In genomic region chr6:88522606-88523005, GRCm38 (mm10) we compare ENCODE assay signal across 21 mouse cellular contexts. TPM values are rescaled to one million over a fixed set of nuclear protein-coding genes. Genes with fewer than 3 reads are reported as not detected.
DNase-seq lines count a peak whose midpoint lies in the region; ATAC-seq and TF ChIP-seq lines count a peak whose summit lies in the region.
"Had no signal": no experiment of that assay in that cellular context is flagged by ENCODE, and none has a peak within 500 bp of the region (broad histone marks: within the 10 kb centered on the region; RNA-seq: fewer than 3 reads in every experiment).

No protein-coding gene starts in this region.

- no peaks in the 10 kb centered on the region for H3K36me3 ChIP-seq in heart, embryonic 10.5 days
- no peaks in the 10 kb centered on the region for H3K36me3 ChIP-seq in heart, embryonic 12.5 days
- no peaks in the 10 kb centered on the region for H3K36me3 ChIP-seq in embryonic facial prominence, embryonic 10.5 days (replicated peaks)
- H3K36me3 ChIP-seq: limb, embryonic 12.5 days; liver, embryonic 13.5 days; midbrain, embryonic 13.5 days had no signal

- no peak for TF ChIP-seq POLR2A in cortical plate, adult 2 months (IDR thresholded peaks at IDR 0.05; ENCODE audit: extremely low read depth, insufficient read depth, low read length)

- no peak for ATAC-seq in heart, embryonic 12.5 days (ENCODE audit: insufficient number of reproducible peaks, low FRiP score)
- ATAC-seq: activated CD4-positive, CD25-positive, alpha-beta regulatory T cell, adult 4 months; inflammation-experienced regulatory T-cells, adult 6 months; midbrain, embryonic 13.5 days had no signal

- H3K4me1 ChIP-seq in heart, embryonic 10.5 days: peaks cover 10% of the 10 kb centered on the region
- H3K4me1 ChIP-seq in heart, embryonic 12.5 days (replicated peaks): peaks cover 8% of the 10 kb centered on the region
- no peaks in the 10 kb centered on the region; the same call in 1 of the 2 replicates for H3K4me1 ChIP-seq in cortical plate, adult 2 months (ENCODE audit: control insufficient read depth, insufficient read depth, low read length)
- H3K4me1 ChIP-seq in embryonic facial prominence, embryonic 10.5 days: peaks cover 11% of the 10 kb centered on the region

- no peak overlapping the region for H3K9ac ChIP-seq in heart, embryonic 12.5 days
- H3K9ac ChIP-seq: limb, embryonic 12.5 days; liver, embryonic 13.5 days; midbrain, embryonic 13.5 days had no signal

- no peaks in the 10 kb centered on the region for H3K9me3 ChIP-seq in heart, embryonic 10.5 days
- H3K9me3 ChIP-seq in heart, embryonic 12.5 days (replicated peaks): no peaks in the 10 kb centered on the region
- H3K9me3 ChIP-seq in embryonic facial prominence, embryonic 10.5 days: no peaks in the 10 kb centered on the region
- H3K9me3 ChIP-seq: limb, embryonic 12.5 days; liver, embryonic 13.5 days; midbrain, embryonic 13.5 days had no signal

- H3K27ac ChIP-seq in heart, embryonic 10.5 days: no peak overlapping the region
- no peak overlapping the region for H3K27ac ChIP-seq in heart, embryonic 12.5 days (ENCODE audit: poor library complexity, severe bottlenecking)
- 0 out of 2 replicates have a peak overlapping the region, but pooled peaks have one; percentile 79 for H3K27ac ChIP-seq in cortical plate, adult 2 months (ENCODE audit: insufficient read depth, low read length)
- H3K27ac ChIP-seq in embryonic facial prominence, embryonic 10.5 days (replicated peaks): no peak overlapping the region
- H3K27ac ChIP-seq: gastrocnemius, adult 2 months; limb, embryonic 12.5 days; liver, embryonic 13.5 days; macrophage; midbrain, embryonic 13.5 days; stomach, postnatal 0 days had no signal

- DNase-seq in heart, embryonic 10.5 days (ENCODE audit: low spot score): peak; percentile 72
- peak; percentile 28 for DNase-seq in testis, postnatal 10 days (ENCODE audit: low spot score)
- no peak for DNase-seq in testis, postnatal 14 days (ENCODE audit: low spot score)
- DNase-seq in naive thymus-derived CD4-positive, alpha-beta T cell, adult 2 months (ENCODE audit: low read depth): peak; percentile 69
- DNase-seq in embryonic facial prominence, embryonic 10.5 days (ENCODE audit: low spot score): no peak
- DNase-seq in B cell, adult 2 months: no peak
- DNase-seq: adrenal gland, postnatal 36 days; cerebellum, adult 18-20 months; gastrocnemius, adult 2 months; kidney, adult 9 months; kidney, postnatal 36 days; liver, embryonic 13.5 days; spleen, adult 18-20 months had no signal

- H3K4me2 ChIP-seq in heart, embryonic 12.5 days: no peak overlapping the region
- H3K4me2 ChIP-seq: limb, embryonic 12.5 days; liver, embryonic 13.5 days; midbrain, embryonic 13.5 days had no signal

- TF ChIP-seq CTCF in cortical plate, adult 2 months (IDR thresholded peaks at IDR 0.05; ENCODE audit: extremely low read depth, insufficient read depth, low read length): no peak

- WGBS in heart, embryonic 10.5 days: 54% methylated on average over 3 of the region's 3 CpGs
- WGBS in heart, embryonic 12.5 days: 39% methylated on average over 3 of the region's 3 CpGs
- 66% methylated on average over 3 of the region's 3 CpGs for WGBS in embryonic facial prominence, embryonic 10.5 days

- no peak overlapping the region for H3K4me3 ChIP-seq in heart, embryonic 10.5 days
- no peak overlapping the region for H3K4me3 ChIP-seq in heart, embryonic 12.5 days
- H3K4me3 ChIP-seq in cortical plate, adult 2 months (ENCODE audit: insufficient read depth, low read length): no peak overlapping the region
- no peak overlapping the region for H3K4me3 ChIP-seq in embryonic facial prominence, embryonic 10.5 days
- H3K4me3 ChIP-seq: gastrocnemius, adult 2 months; limb, embryonic 12.5 days; liver, embryonic 13.5 days; midbrain, embryonic 13.5 days had no signal

- H3K27me3 ChIP-seq in heart, embryonic 10.5 days (ENCODE audit: insufficient read depth, poor library complexity, severe bottlenecking): no peaks in the 10 kb centered on the region
- H3K27me3 ChIP-seq in heart, embryonic 12.5 days (replicated peaks): 0 out of 2 replicates have a peak, but pooled peaks cover 3% of the 10 kb centered on the region
- no peaks in the 10 kb centered on the region for H3K27me3 ChIP-seq in embryonic facial prominence, embryonic 10.5 days (replicated peaks; ENCODE audit: low read depth, poor library complexity, severe bottlenecking)
- H3K27me3 ChIP-seq: liver, embryonic 13.5 days; midbrain, embryonic 13.5 days had no signal

RNA-seq across cellular contexts. Expression of gene Sec61a1, which starts 3.9 kb away (rescaled TPM):
- 234 and 235 TPM in 2 replicates for polyA plus RNA-seq in heart, embryonic 10.5 days (2016; fragmentation: Nextera tagmentation; extraction: Ambion mirVana)
- 206 and 209 TPM in 2 replicates for polyA plus RNA-seq in heart, embryonic 12.5 days (2016; fragmentation: Nextera tagmentation; extraction: Ambion mirVana)
- 86.3 and 89.3 TPM in 2 replicates for polyA plus RNA-seq in cortical plate, adult 2 months (2012; rRNA removed)
- 211 and 222 TPM in 2 replicates for polyA plus RNA-seq in embryonic facial prominence, embryonic 10.5 days (2016; fragmentation: Nextera tagmentation; extraction: Ambion mirVana)

RNA-seq across cellular contexts. Expression of gene Ruvbl1, which starts 57.4 kb away (rescaled TPM):
- polyA plus RNA-seq in heart, embryonic 10.5 days (2016; fragmentation: Nextera tagmentation; extraction: Ambion mirVana): 115 and 169 TPM in 2 replicates
- 75.7 and 80.2 TPM in 2 replicates for polyA plus RNA-seq in heart, embryonic 12.5 days (2016; fragmentation: Nextera tagmentation; extraction: Ambion mirVana)
- polyA plus RNA-seq in cortical plate, adult 2 months (2012; rRNA removed): 48.0 and 48.2 TPM in 2 replicates
- polyA plus RNA-seq in embryonic facial prominence, embryonic 10.5 days (2016; fragmentation: Nextera tagmentation; extraction: Ambion mirVana): 215 and 227 TPM in 2 replicates

Comparison
In these comparisons a context has a peak if more than half of its experiments do, and no peak if none do; other contexts are left out.
1. DNase-seq: peak in heart, embryonic 10.5 days (single experiment), testis, postnatal 10 days (single experiment) and naive thymus-derived CD4-positive, alpha-beta T cell, adult 2 months (single experiment); none in testis, postnatal 14 days (single experiment), embryonic facial prominence, embryonic 10.5 days (single experiment) and B cell, adult 2 months (0 of 2).